Mouse (Mus musculus) lung, adult 2 months (tissue): Measurements from ENCODE around the gene Cnr2. TPM values are rescaled to one million over a fixed set of nuclear protein-coding genes. Genes with fewer than 3 reads are reported as not detected.

ENCODE experiments used
- DNase-seq: peaks from one replicate; pipeline ENCODE4 v3.0.0; 2022
- H3K4me1 ChIP-seq: fragments of 200-500 bp; 2 replicates; pipeline ENCODE4 v1.6.1; 2011; ENCODE audit warnings: low read length; ENCODE audit not compliant: control insufficient read depth, insufficient read depth
- H3K4me3 ChIP-seq: fragments of 200-500 bp; replicated peaks from 2 replicates; pipeline ENCODE3; 2011; ENCODE audit warnings: low read depth, mild to moderate bottlenecking, control low read depth, low read length; ENCODE audit errors: extremely low read depth
- CTCF ChIP-seq: fragments of 200-500 bp; IDR thresholded peaks from 2 replicates; pipeline ENCODE4 v1.5.1; 2011; ENCODE audit warnings: mild to moderate bottlenecking, low read length, control low read depth; ENCODE audit not compliant: insufficient read depth
- POLR2A ChIP-seq: fragments of 200-500 bp; IDR thresholded peaks from 2 replicates; pipeline ENCODE4 v1.6.1; 2011; ENCODE audit warnings: low read depth, mild to moderate bottlenecking, control low read depth, low read length, borderline replicate concordance; ENCODE audit errors: extremely low read depth
- WGBS: fragments of 180-500 bp; shearing (Covaris S2); methylation state at CpG from one replicate; pipeline ENCODE4 v1.1.7; 2018; 5-methylcytosine and 5-hydroxymethylcytosine counted together
- polyA plus RNA-seq: library from polyadenylated mRNA; depleted of rRNA; stranded (reverse); fragments of >200 nt; gene quantifications from 2 replicates; pipeline ENCODE4 v1.2.3, GENCODE M21; 2012

Gene Cnr2
- polyA plus RNA-seq, 1 experiment = 9.1 TPM

GRCm38 (mm10) chr4:135898380-135899049 lies 3.3 kb downstream of the Cnr2 start:
- no peak for DNase-seq
- WGBS = 32% methylated on average over 9 of the region's 9 CpGs
- TF ChIP-seq CTCF (no peak), POLR2A (no peak)
- H3K4me3 ChIP-seq = no peak overlapping the region
- no peaks in the 10 kb centered on the region for H3K4me1 ChIP-seq

GRCm38 (mm10) chr4:135899050-135899448 lies 3.9 kb downstream of the Cnr2 start:
- no peak for TF ChIP-seq POLR2A
- TF ChIP-seq CTCF = no peak
- no peak for DNase-seq
- 77% methylated on average over 7 of the region's 7 CpGs for WGBS
- Histone ChIP-seq H3K4me1 (no peaks in the 10 kb centered on the region), H3K4me3 (no peak overlapping the region)

GRCm38 (mm10) chr4:135900008-135900407 lies 4.8 kb downstream of the Cnr2 start:
- no peak for DNase-seq
- TF ChIP-seq CTCF (no peak), POLR2A (no peak)
- no peaks in the 10 kb centered on the region for H3K4me1 ChIP-seq
- H3K4me3 ChIP-seq = no peak overlapping the region
- WGBS = 66% methylated on average over 5 of the region's 5 CpGs

- no peak for DNase-seq
- Histone ChIP-seq H3K4me1 (no peaks in the 10 kb centered on the region), H3K4me3 (no peak overlapping the region)
- TF ChIP-seq POLR2A (no peak), CTCF (no peak)
- 75% methylated on average over 4 of the region's 4 CpGs for WGBS
Measured at GRCm38 (mm10) chr4:135902606-135903242, 7.5 kb downstream of the Cnr2 start.

GRCm38 (mm10) chr4:135904810-135905209 lies 9.6 kb downstream of the Cnr2 start:
- Histone ChIP-seq H3K4me3 (no peak overlapping the region), H3K4me1 (no peaks in the 10 kb centered on the region; the same call in 1 of the 2 replicates)
- WGBS = 53% methylated on average over 1 of the region's 1 CpGs
- no peak for DNase-seq
- TF ChIP-seq CTCF = no peak
- no peak for TF ChIP-seq POLR2A

- no peak for DNase-seq
- WGBS = 50% methylated on average over 3 of the region's 3 CpGs
- H3K4me3 ChIP-seq = no peak overlapping the region
- TF ChIP-seq POLR2A (no peak), CTCF (no peak)
- H3K4me1 ChIP-seq = peaks cover 1% of the 10 kb centered on the region; the same call in 1 of the 2 replicates
Measured at GRCm38 (mm10) chr4:135906633-135907032, 11.4 kb downstream of the Cnr2 start.

- peaks cover 4% of the 10 kb centered on the region; the same call in 1 of the 2 replicates for H3K4me1 ChIP-seq
- 32% methylated on average over 13 of the region's 13 CpGs for WGBS
- no peak overlapping the region for H3K4me3 ChIP-seq
- TF ChIP-seq CTCF = no peak
- DNase-seq = no peak
Measured at GRCm38 (mm10) chr4:135909326-135910066, 14.3 kb downstream of the Cnr2 start.

GRCm38 (mm10) chr4:135911531-135911930 lies 16.3 kb downstream of the Cnr2 start:
- peak; percentile 45; the same call in 1 of the 2 replicates for TF ChIP-seq POLR2A
- TF ChIP-seq CTCF = no peak
- no peak for DNase-seq
- H3K4me1 ChIP-seq = peaks cover 4% of the 10 kb centered on the region; the same call in 1 of the 2 replicates
- WGBS = 44% methylated on average over 7 of the region's 7 CpGs
- peak overlapping the region; percentile 7 for H3K4me3 ChIP-seq

- no peak overlapping the region for H3K4me3 ChIP-seq
- TF ChIP-seq POLR2A (no peak), CTCF (no peak)
- WGBS = 34% methylated on average over 3 of the region's 3 CpGs
- no peak for DNase-seq
- peaks cover 4% of the 10 kb centered on the region; the same call in 1 of the 2 replicates for H3K4me1 ChIP-seq
Measured at GRCm38 (mm10) chr4:135912164-135912563, 17.0 kb downstream of the Cnr2 start.

- 36% methylated on average over 3 of the region's 3 CpGs for WGBS
- Histone ChIP-seq H3K4me3 (no peak overlapping the region), H3K4me1 (peaks cover 4% of the 10 kb centered on the region; the same call in 1 of the 2 replicates)
- no peak for DNase-seq
- TF ChIP-seq CTCF (no peak), POLR2A (no peak)
Measured at GRCm38 (mm10) chr4:135912835-135913234, 17.6 kb downstream of the Cnr2 start.
